In the genomic region with DNA sequence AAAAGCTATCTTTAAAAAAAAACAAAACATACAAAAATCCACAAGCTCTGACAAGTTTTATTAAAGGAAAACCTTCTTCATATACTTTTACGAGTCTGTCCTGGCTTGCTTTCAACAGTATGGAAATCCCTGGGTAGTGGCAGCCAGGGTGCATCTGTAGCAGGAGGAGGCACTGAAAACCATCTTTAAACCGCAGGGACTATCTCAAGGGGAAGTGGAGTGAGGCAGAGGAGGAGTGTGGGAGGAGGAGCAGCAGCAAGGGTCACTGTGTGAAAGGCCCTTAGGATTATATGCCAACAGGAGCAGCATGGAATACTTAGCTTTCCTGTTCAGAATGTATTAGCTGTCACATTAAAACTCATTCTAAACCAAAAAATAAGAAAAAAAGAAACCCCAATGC, we compare ENCODE assay signal across 20 mouse cellular contexts. TPM values are rescaled to one million over a fixed set of nuclear protein-coding genes. Genes with fewer than 3 reads are reported as not detected.
"Had no signal": no experiment of that assay in that cellular context is flagged by ENCODE, and none has a peak within 500 bp of the region (broad histone marks: within the 10 kb centered on the region; RNA-seq: fewer than 3 reads in every experiment).

No protein-coding gene starts in this region.

- H3K36me3 ChIP-seq: liver, embryonic 12.5 days; midbrain, embryonic 13.5 days; midbrain, embryonic 15.5 days; neural tube, embryonic 13.5 days; neural tube, embryonic 15.5 days had no signal

- H3K9me3 ChIP-seq: liver, embryonic 12.5 days; midbrain, embryonic 13.5 days; midbrain, embryonic 15.5 days; neural tube, embryonic 13.5 days; neural tube, embryonic 15.5 days had no signal

- H3K4me2 ChIP-seq: liver, embryonic 12.5 days; lung, embryonic 14.5 days; midbrain, embryonic 11.5 days; midbrain, embryonic 13.5 days; midbrain, embryonic 15.5 days; neural tube, embryonic 13.5 days; neural tube, embryonic 15.5 days had no signal

- H3K27me3 ChIP-seq: liver, embryonic 12.5 days; midbrain, embryonic 13.5 days; midbrain, embryonic 15.5 days; neural tube, embryonic 13.5 days; neural tube, embryonic 15.5 days had no signal

- H3K27ac ChIP-seq: liver, embryonic 12.5 days; liver, embryonic 14.5 days; midbrain, embryonic 13.5 days; midbrain, embryonic 15.5 days; neural tube, embryonic 13.5 days; neural tube, embryonic 15.5 days had no signal

- H3K9ac ChIP-seq: liver, embryonic 12.5 days; liver, embryonic 14.5 days; lung, embryonic 14.5 days; midbrain, embryonic 13.5 days; midbrain, embryonic 15.5 days; neural tube, embryonic 13.5 days; neural tube, embryonic 15.5 days had no signal

- ATAC-seq: liver, embryonic 12.5 days; midbrain, embryonic 13.5 days; midbrain, embryonic 15.5 days had no signal

- H3K4me3 ChIP-seq: liver, embryonic 12.5 days; midbrain, embryonic 13.5 days; midbrain, embryonic 15.5 days; myocyte; neural tube, embryonic 13.5 days; neural tube, embryonic 15.5 days had no signal

- H3K4me1 ChIP-seq: liver, embryonic 12.5 days; midbrain, embryonic 13.5 days; midbrain, embryonic 15.5 days; neural tube, embryonic 15.5 days had no signal

- DNase-seq: lung, embryonic 14.5 days; lung, postnatal 10 days; lung, postnatal 4 days; retina, postnatal 1 day; right cerebral cortex, adult 18-20 months; right cerebral cortex, postnatal 25 days; right cerebral cortex, postnatal 4 days; spleen, adult 18-20 months; thymus, adult 18-20 months; thymus, postnatal 14 days; thymus, postnatal 36 days had no signal

RNA-seq across cellular contexts. Expression of a gene that starts 29.2 kb away (rescaled TPM):
- polyA plus RNA-seq: myocyte; small intestine, adult 2 months had no signal
